Mouse (Mus musculus) spleen, adult 10 weeks (tissue): ENCODE results near the gene Tspan10. TPM values are rescaled to one million over a fixed set of nuclear protein-coding genes. Genes with fewer than 3 reads are reported as not detected.

ENCODE experiments used
- polyA plus RNA-seq: library from polyadenylated mRNA; stranded (reverse); fragments of 350-450 nt; fragmentation: Illumina TruSeq; extraction: RNeasy Lipid Tissue Mini Kit (QIAGEN cat#74804); gene quantifications from one replicate; pipeline ENCODE4 v1.2.3, GENCODE M21; 2015; ENCODE audit warnings: low replicate concordance; ENCODE audit not compliant: insufficient read depth

Gene Tspan10
- polyA plus RNA-seq, result 2.7 TPM

DNA sequence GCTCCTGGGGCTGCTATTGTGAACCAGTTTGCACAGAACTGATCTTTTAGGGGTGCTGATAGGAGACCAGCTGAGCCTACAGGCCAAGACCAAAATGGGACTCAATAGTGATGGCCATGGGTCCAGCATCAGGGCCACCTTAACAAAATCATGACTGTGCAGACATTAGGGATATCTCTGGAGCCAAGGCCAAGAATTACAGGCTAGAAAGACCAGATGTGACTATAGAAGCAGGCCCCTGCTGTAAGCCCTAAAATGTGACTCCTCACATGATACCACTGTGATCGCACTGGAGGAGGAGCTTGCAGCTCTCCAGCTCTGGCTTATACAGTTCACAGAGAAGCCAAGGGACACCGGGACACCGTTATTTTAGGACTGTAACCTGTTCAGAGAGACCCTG, at the start of gene Tspan10:
Tspan10 (plus strand) TSS at position 301 of the 400 bp plus-strand sequence.

DNA sequence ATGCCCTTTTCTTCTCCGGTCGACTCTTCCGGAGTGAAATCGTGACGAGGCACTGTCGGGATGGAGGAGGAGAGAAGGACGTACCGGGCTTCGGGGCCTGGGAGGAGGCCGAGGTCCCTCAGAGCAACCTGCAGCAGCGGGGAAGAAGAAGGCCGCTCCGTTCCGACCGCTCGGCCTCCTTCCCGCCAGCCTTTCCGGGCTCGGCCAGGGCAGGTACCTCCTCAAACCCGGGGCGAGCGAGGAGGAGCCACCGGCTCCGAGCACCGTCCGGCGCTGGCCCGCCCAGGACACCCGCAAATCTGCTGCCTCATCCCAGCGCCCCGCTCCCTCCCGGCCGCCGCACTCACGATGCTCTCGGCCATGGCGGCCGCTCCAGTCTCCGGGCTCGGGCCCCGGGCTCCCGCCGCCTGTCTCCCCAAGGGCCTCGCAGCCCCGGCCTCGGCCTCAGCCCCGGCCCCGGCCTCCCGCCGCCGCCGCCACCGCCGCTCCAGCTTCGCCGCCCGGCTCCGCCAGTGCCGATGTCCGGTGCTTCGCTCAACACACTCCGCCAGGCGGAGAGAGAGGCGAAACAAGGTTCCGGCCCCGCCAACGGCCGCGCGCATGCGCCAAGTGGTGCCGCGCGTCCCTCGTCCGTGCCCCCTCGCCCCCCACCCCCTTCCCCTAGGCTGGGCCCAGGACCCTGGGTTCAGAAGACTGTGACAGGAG, 5.1 kb upstream of the Tspan10 start, which contains the start of gene Nploc4:
Nploc4 (minus strand) TSS at position 557 of the 705 bp plus-strand sequence.

DNA sequence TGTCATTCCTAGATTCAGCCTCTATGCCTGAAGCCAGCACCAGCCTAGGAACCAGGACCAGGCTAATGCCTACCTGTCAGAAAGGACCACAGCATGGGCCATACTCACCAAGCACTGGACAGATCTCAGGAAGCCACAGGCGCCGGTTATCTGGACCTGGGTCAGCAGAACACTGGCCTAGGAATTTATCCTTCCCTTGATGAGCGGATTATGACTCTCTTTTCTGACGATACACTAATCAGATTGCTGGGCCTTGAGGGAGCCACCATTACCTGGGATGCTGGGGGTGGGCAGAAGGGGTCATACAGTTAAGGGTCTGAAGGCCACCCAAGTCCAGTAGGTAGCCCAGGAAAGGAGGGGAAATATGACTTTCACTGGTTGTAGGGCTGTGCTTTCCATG, 10.9 kb downstream of the Tspan10 start, which contains the start of gene Pde6g:
Pde6g (minus strand) TSS at position 195 of the 400 bp plus-strand sequence.

GRCm38 (mm10) chr11:120457772-120458751, 15.6 kb downstream of the Tspan10 start, which contains the start of the genes Oxld1 and Ccdc137:
TSS of gene Oxld1 (minus strand) at chr11:120458068.
TSS of gene Ccdc137 (plus strand) at chr11:120458115.

DNA sequence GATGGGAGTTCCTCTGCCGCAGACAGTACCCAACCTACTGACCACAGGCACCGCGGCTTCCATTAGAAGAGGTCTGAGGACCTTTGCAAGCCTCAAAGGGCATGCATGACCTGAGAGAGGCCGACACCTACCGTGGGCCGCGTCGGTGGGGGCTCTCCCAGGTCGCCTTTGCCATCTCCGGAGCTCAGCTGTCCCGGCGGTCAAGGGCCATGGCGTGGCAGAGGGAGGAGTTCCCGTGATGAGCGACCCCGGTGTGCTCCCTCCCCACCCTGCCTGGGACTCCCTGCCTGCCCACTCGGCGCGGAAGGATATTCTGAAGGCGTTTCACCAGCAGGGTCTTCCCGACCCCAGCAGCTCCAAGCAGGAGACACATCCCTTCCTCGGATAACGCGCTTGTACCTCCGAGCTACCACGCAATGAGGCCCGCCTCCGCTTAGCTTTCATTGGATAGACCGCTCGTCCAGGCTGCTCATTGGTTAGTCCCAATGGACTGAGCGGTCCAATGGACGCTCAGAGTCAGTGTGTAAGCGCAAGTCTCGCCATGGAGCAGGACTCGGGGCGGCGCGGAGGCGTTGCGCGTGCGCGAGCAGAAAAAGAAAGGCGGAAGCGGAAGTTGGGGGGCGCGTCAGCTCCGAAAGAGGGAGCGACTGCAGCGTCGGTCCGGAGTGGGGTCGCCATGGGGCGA, 24.7 kb downstream of the Tspan10 start, which contains the start of gene Arl16:
Arl16 (minus strand) TSS at position 557 of the 685 bp plus-strand sequence.

GRCm38 (mm10) chr11:120484265-120484981, 42.0 kb downstream of the Tspan10 start, which contains the start of gene Mrpl12:
TSS of gene Mrpl12 (plus strand) at chr11:120484613.

DNA sequence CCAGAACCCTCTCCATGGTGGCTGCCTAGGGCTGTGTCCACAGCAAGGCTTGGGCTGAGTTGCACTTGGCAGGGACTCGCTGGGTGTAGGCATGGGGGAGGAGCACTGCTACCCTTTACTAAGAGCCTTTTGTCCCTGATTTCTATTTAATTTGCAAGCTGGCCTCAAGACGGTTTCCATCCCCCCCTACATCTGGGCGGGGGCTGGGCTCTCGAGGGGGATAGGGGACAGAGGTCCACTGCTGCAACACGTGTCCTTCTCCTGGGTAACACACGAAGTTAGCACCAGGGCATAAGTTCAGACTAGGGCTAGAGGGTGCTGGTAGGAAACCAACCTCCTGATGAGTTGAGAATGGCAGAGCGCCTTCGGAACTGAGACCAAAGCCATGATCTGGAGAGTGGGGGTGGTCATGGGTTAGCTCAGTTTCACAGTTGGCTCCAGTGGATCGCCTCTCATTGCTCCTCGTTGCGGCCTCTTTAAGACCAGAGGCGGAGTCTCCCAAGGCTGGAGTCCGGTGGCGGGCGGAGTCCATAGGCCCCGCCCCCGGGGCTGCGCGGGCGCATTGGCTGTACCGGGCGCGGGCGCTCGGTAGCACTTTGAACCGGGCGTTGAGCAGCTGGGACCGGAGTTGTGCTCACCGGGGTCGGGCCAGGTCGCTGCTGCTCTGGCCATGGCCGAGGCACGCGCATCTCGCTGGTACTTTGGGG, 49.0 kb downstream of the Tspan10 start, which contains the start of gene Slc25a10:
Slc25a10 (plus strand) TSS at position 524 of the 707 bp plus-strand sequence.

Other genes starting within 250 kb of the Tspan10 start
- 2.5 TPM for gene Bahcc1, start 209.7 kb upstream of the Tspan10 start, polyA plus RNA-seq
- 1,508 TPM for gene Actg1, start 94.1 kb upstream of the Tspan10 start, polyA plus RNA-seq
- gene Fscn2, start 81.1 kb upstream of the Tspan10 start, polyA plus RNA-seq, result not detected
- gene Faap100, start 63.9 kb upstream of the Tspan10 start, polyA plus RNA-seq, result 1.6 TPM
- 36.3 TPM for gene Nploc4, start 4.9 kb upstream of the Tspan10 start, polyA plus RNA-seq
- 0.39 TPM for gene Pde6g, start 10.9 kb downstream of the Tspan10 start, polyA plus RNA-seq
- gene Oxld1, start 15.4 kb downstream of the Tspan10 start, polyA plus RNA-seq, result 4.1 TPM
- 39.8 TPM for gene Ccdc137, start 15.5 kb downstream of the Tspan10 start, polyA plus RNA-seq
- 23.9 TPM for gene Arl16, start 25.0 kb downstream of the Tspan10 start, polyA plus RNA-seq
- gene Mrpl12, start 42.0 kb downstream of the Tspan10 start, polyA plus RNA-seq, result 16.3 TPM
- gene Slc25a10, start 49.2 kb downstream of the Tspan10 start, polyA plus RNA-seq, result 4.4 TPM
- gene Gcgr, start 88.1 kb downstream of the Tspan10 start, polyA plus RNA-seq, result not detected
- 25.6 TPM for gene Mcrip1, start 107.1 kb downstream of the Tspan10 start, polyA plus RNA-seq
- gene Ppp1r27, start 108.5 kb downstream of the Tspan10 start, polyA plus RNA-seq, result not detected
- gene P4hb, start 130.6 kb downstream of the Tspan10 start, polyA plus RNA-seq, result 169 TPM
- gene Arhgdia, start 139.0 kb downstream of the Tspan10 start, polyA plus RNA-seq, result 169 TPM
- gene Alyref, start 155.7 kb downstream of the Tspan10 start, polyA plus RNA-seq, result 65.0 TPM
- gene Anapc11, start 155.8 kb downstream of the Tspan10 start, polyA plus RNA-seq, result 30.2 TPM
- gene Npb, start 165.8 kb downstream of the Tspan10 start, polyA plus RNA-seq, result not detected
- 42.1 TPM for gene Pcyt2, start 175.3 kb downstream of the Tspan10 start, polyA plus RNA-seq
- 70.1 TPM for gene Sirt7, start 182.6 kb downstream of the Tspan10 start, polyA plus RNA-seq
- gene Mafg, start 191.0 kb downstream of the Tspan10 start, polyA plus RNA-seq, result 22.5 TPM
- 1.8 TPM for gene Pycr1, start 201.1 kb downstream of the Tspan10 start, polyA plus RNA-seq
- gene Myadml2, start 205.5 kb downstream of the Tspan10 start, polyA plus RNA-seq, result 0.73 TPM
- not detected for gene Notum, start 218.5 kb downstream of the Tspan10 start, polyA plus RNA-seq
- gene Aspscr1, start 230.3 kb downstream of the Tspan10 start, polyA plus RNA-seq, result 22.3 TPM